8 mouse cellular contexts compared by ENCODE assay signal in genomic region chr13:18174003-18174402, GRCm38 (mm10).
A peak's percentile ranks its signal among the peaks of the same experiment; 100 is the strongest.
DNase-seq lines count a peak whose midpoint lies in the region; ATAC-seq and TF ChIP-seq lines count a peak whose summit lies in the region.

No protein-coding gene starts in this region.

- peak; percentile 87 for TF ChIP-seq CTCF in Patski (IDR thresholded peaks at IDR 0.05)

- no peak overlapping the region for H3K27ac ChIP-seq in forebrain, embryonic 14.5 days (ENCODE audit: low read depth, low read length)
- no peak overlapping the region for H3K27ac ChIP-seq in forebrain, embryonic 13.5 days

- no peak overlapping the region for H3K9ac ChIP-seq in forebrain, embryonic 14.5 days (ENCODE audit: low read length)
- H3K9ac ChIP-seq in forebrain, embryonic 13.5 days, result no peak overlapping the region

- CTCF ChIA-PET in Patski (lab: Charles Lee), result interaction anchor here (0.9 to 1.7 kb wide), 6 partner anchors 10 to 116 kb away, joined by 3 to 10 read pairs (median 4); no protein-coding TSS in a partner anchor

- POLR2A ChIA-PET in Patski (lab: Charles Lee), result no interaction called here

- 53% methylated on average over 3 of the region's 3 CpGs for WGBS in forebrain, embryonic 14.5 days
- 42% methylated on average over 3 of the region's 3 CpGs for WGBS in forebrain, embryonic 13.5 days

- no peak for ATAC-seq in forebrain, embryonic 14.5 days
- no peak for ATAC-seq in forebrain, embryonic 13.5 days
- ATAC-seq in Patski, result peak; percentile 74
- ATAC-seq in cerebellum, adult (ENCODE audit: insufficient number of reproducible peaks, low FRiP score, low TSS enrichment), result no peak

- H3K36me3 ChIP-seq in forebrain, embryonic 14.5 days (ENCODE audit: control insufficient read depth, insufficient read depth, low read length), result no peaks in the 10 kb centered on the region
- H3K36me3 ChIP-seq in forebrain, embryonic 13.5 days (ENCODE audit: poor library complexity, severe bottlenecking), result no peaks in the 10 kb centered on the region

- H3K9me3 ChIP-seq in forebrain, embryonic 14.5 days (replicated peaks; ENCODE audit: control insufficient read depth, low read length), result no peaks in the 10 kb centered on the region
- no peaks in the 10 kb centered on the region for H3K9me3 ChIP-seq in forebrain, embryonic 13.5 days (replicated peaks)

- 0 out of 2 replicates have a peak, but pooled peaks cover 3% of the 10 kb centered on the region for H3K4me1 ChIP-seq in forebrain, embryonic 14.5 days (ENCODE audit: control insufficient read depth, insufficient read depth, low read length)
- 0 out of 2 replicates have a peak, but pooled peaks cover 6% of the 10 kb centered on the region for H3K4me1 ChIP-seq in forebrain, embryonic 13.5 days

- H3K4me3 ChIP-seq in forebrain, embryonic 14.5 days (ENCODE audit: low read depth, low read length), result no peak overlapping the region
- no peak overlapping the region for H3K4me3 ChIP-seq in forebrain, embryonic 13.5 days

- no peaks in the 10 kb centered on the region for H3K27me3 ChIP-seq in forebrain, embryonic 14.5 days (replicated peaks; ENCODE audit: control insufficient read depth, insufficient read depth, low read length)
- no peaks in the 10 kb centered on the region for H3K27me3 ChIP-seq in forebrain, embryonic 13.5 days
- peaks cover 14% of the 10 kb centered on the region for H3K27me3 ChIP-seq in Patski

- intact Hi-C loops in left cerebral cortex, postnatal 4 days (cut with DNase I), result no loop called here
- intact Hi-C loops in left cerebral cortex, postnatal 36 days (cut with DNase I), result no loop called here

- no peak overlapping the region for H3K4me2 ChIP-seq in forebrain, embryonic 14.5 days (ENCODE audit: low read length)
- H3K4me2 ChIP-seq in forebrain, embryonic 13.5 days, result no peak overlapping the region

- in situ Hi-C loops in Patski (cut with MboI; ENCODE audit: low pct_unique_long_range_greater_than_20kb), result loop anchor here (25.0 kb wide), 1 partner anchor 337 kb away; no protein-coding TSS in a partner anchor

- DNase-seq in forebrain, embryonic 14.5 days (ENCODE audit: low spot score), result peak; percentile 19
- DNase-seq in left cerebral cortex, postnatal 4 days, result peak; percentile 45
- DNase-seq in left cerebral cortex, postnatal 36 days (ENCODE audit: low spot score in 2 of 2), result no peak
- no peak for DNase-seq in Patski (ENCODE audit: low read depth, low spot score)
- peak; percentile 24 for DNase-seq in gastrocnemius, postnatal 10 days
- peak; percentile 33 for DNase-seq in right cerebral cortex, postnatal 4 days

Comparison
In these comparisons a context has a peak if more than half of its experiments do, and no peak if none do; other contexts are left out.
1. DNase-seq: peak in forebrain, embryonic 14.5 days (single experiment), left cerebral cortex, postnatal 4 days (single experiment), gastrocnemius, postnatal 10 days (single experiment) and right cerebral cortex, postnatal 4 days (single experiment); none in left cerebral cortex, postnatal 36 days (0 of 2) and Patski (single experiment).